Mouse (Mus musculus) heart, adult 9 months (tissue): ENCODE data around the gene Ccdc120.

Experiments used
- DNase-seq, 2 experiments: peaks; one replicate each; pipeline ENCODE4 v3.0.0; 2022; ENCODE audit warnings: low spot score in 2 of 2

Ccdc120 gene

GRCm38 (mm10) chrX:7750432-7751116 lies at the start of gene Ccdc120:
Ccdc120 (minus strand) TSS chrX:7750905.
- peak; percentile 33 to 50 for DNase-seq

GRCm38 (mm10) chrX:7797327-7797726 lies 46.6 kb upstream of the Ccdc120 start:
- DNase-seq = no peak

GRCm38 (mm10) chrX:7795016-7795415 lies 44.3 kb upstream of the Ccdc120 start:
- no peak for DNase-seq

GRCm38 (mm10) chrX:7793361-7793760 lies 42.7 kb upstream of the Ccdc120 start:
- DNase-seq = no peak

GRCm38 (mm10) chrX:7790309-7790708 lies 39.6 kb upstream of the Ccdc120 start:
- no peak for DNase-seq

GRCm38 (mm10) chrX:7789542-7790136 lies 38.9 kb upstream of the Ccdc120 start, which contains the start of gene Gripap1:
Gripap1 (plus strand) TSS chrX:7789765.
- peak; percentile 78 to 81 for DNase-seq

- DNase-seq = no peak
These were observed 31.9 kb upstream of the Ccdc120 start for GRCm38 (mm10) chrX:7782603-7783092.

GRCm38 (mm10) chrX:7779294-7779693 lies 28.6 kb upstream of the Ccdc120 start:
- DNase-seq = no peak

GRCm38 (mm10) chrX:7778450-7779244 lies 27.9 kb upstream of the Ccdc120 start:
- DNase-seq = no peak

GRCm38 (mm10) chrX:7776329-7777082 lies 25.8 kb upstream of the Ccdc120 start:
- DNase-seq = peak in 1 of 2 experiments; percentile 30

GRCm38 (mm10) chrX:7775501-7776205 lies 24.9 kb upstream of the Ccdc120 start:
- no peak for DNase-seq

GRCm38 (mm10) chrX:7772766-7773165 lies 22.1 kb upstream of the Ccdc120 start:
- DNase-seq = no peak

- DNase-seq = no peak
These were observed 18.8 kb upstream of the Ccdc120 start for GRCm38 (mm10) chrX:7769302-7770017.

- peak; percentile 55 to 60 for DNase-seq
These were observed 15.1 kb upstream of the Ccdc120 start for GRCm38 (mm10) chrX:7765764-7766163.

GRCm38 (mm10) chrX:7765281-7765670 lies 14.6 kb upstream of the Ccdc120 start:
- DNase-seq = peak in 1 of 2 experiments; percentile 22

GRCm38 (mm10) chrX:7764657-7765280 lies 14.1 kb upstream of the Ccdc120 start:
- DNase-seq = no peak

- peak; percentile 53 to 68 for DNase-seq
These were observed 13.1 kb upstream of the Ccdc120 start for GRCm38 (mm10) chrX:7763631-7764393.

- DNase-seq = no peak
These were observed 12.2 kb upstream of the Ccdc120 start for GRCm38 (mm10) chrX:7762921-7763197.
